Mouse (Mus musculus) embryonic facial prominence, embryonic 13.5 days (tissue): ENCODE measurements around the gene Kat6b. TPM values are rescaled to one million over a fixed set of nuclear protein-coding genes. Genes with fewer than 3 reads are reported as not detected.
A peak's percentile ranks its signal among the peaks of the same experiment; 100 is the strongest.

ENCODE experiments used
- ATAC-seq: fragments of 200-750 bp; cut with Nextera tagmentation; 2 replicates; pipeline ENCODE4 v1.8.0; 2017; ENCODE audit warnings: low read depth; ENCODE audit not compliant: insufficient number of reproducible peaks, insufficient read depth, low FRiP score, low TSS enrichment
- H3K27ac ChIP-seq: fragments of 300-500 bp; sonication (generic); 2 replicates; pipeline ENCODE4 v1.5.1; 2015; ENCODE audit warnings: moderate library complexity, mild to moderate bottlenecking, inconsistent platforms
- H3K27me3 ChIP-seq: fragments of 300-500 bp; sonication (generic); 2 replicates; pipeline ENCODE4 v1.6.1; 2015; ENCODE audit warnings: mild to moderate bottlenecking, inconsistent platforms
- H3K36me3 ChIP-seq: fragments of 300-500 bp; sonication (generic); 2 replicates; pipeline ENCODE4 v1.6.1; 2015; ENCODE audit warnings: mild to moderate bottlenecking, inconsistent platforms
- H3K4me1 ChIP-seq: fragments of 300-500 bp; sonication (generic); 2 replicates; pipeline ENCODE4 v1.6.1; 2015; ENCODE audit warnings: inconsistent platforms
- H3K4me2 ChIP-seq: fragments of 300-500 bp; sonication (generic); 2 replicates; pipeline ENCODE4 v1.6.1; 2015; ENCODE audit warnings: moderate library complexity, mild to moderate bottlenecking, inconsistent platforms
- H3K4me3 ChIP-seq: fragments of 300-500 bp; sonication (generic); 2 replicates; pipeline ENCODE4 v1.5.1; 2015; ENCODE audit warnings: mild to moderate bottlenecking, inconsistent platforms
- H3K9ac ChIP-seq: fragments of 300-500 bp; sonication (generic); 2 replicates; pipeline ENCODE4 v1.6.1; 2015; ENCODE audit warnings: mild to moderate bottlenecking, inconsistent platforms
- H3K9me3 ChIP-seq: fragments of 300-500 bp; sonication (generic); 2 replicates; pipeline ENCODE4 v1.6.1; 2016; ENCODE audit warnings: inconsistent platforms
- WGBS: fragments of 180-500 bp; shearing (Covaris S2); methylation state at CpG from one replicate; pipeline ENCODE4 v1.1.7; 2015; ENCODE audit warnings: mixed read lengths; 5-methylcytosine and 5-hydroxymethylcytosine counted together
- polyA plus RNA-seq: library from polyadenylated mRNA; unstranded; fragments of >200 nt; fragmentation: Nextera tagmentation; extraction: Ambion mirVana; gene quantifications from 2 replicates; pipeline ENCODE4 v1.2.1, GENCODE M21; 2015

Gene Kat6b
- polyA plus RNA-seq, 1 experiment from 2014 or later = 28.2 TPM

- Histone ChIP-seq H3K27ac (peak overlapping the region; percentile 33; the same call in 1 of the 2 replicates), H3K4me3 (no peak overlapping the region), H3K27me3 (no peaks in the 10 kb centered on the region), H3K4me2 (no peak overlapping the region), H3K4me1 (peaks cover 25% of the 10 kb centered on the region), H3K36me3 (no peaks in the 10 kb centered on the region), H3K9ac (no peak overlapping the region), H3K9me3 (0 out of 2 replicates have a peak, but pooled peaks cover 4% of the 10 kb centered on the region)
- 75% methylated on average over 5 of the region's 5 CpGs for whole genome bisulfite sequencing
- ATAC-seq = no peak
Measured at GRCm38 (mm10) chr14:21703255-21703654, 222.0 kb downstream of the Kat6b start.

DNA sequence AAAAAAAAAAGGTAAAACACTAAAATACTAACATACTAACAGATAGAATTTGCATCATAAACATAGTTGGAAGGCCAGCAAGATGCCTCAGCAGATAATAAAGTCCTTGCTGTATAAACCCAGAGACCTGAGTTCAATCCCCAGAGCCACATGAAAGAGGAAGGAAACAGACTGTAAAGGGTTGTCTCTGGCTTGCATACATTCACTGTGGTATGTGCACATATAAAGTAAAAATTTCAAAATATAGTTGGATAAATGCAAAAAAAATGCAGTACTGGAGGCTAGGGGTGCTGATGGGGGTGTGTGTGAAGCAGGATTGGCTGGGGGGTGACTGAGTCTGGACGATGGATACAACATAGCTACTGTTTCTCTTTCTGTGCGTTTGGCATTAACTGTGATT is 224.2 kb downstream of the Kat6b start:
- Histone ChIP-seq H3K4me2 (no peak overlapping the region), H3K4me3 (no peak overlapping the region), H3K9me3 (0 out of 2 replicates have a peak, but pooled peaks cover 4% of the 10 kb centered on the region), H3K27ac (peak overlapping the region; percentile 92; the same call in 1 of the 2 replicates), H3K4me1 (peaks cover 38% of the 10 kb centered on the region), H3K36me3 (no peaks in the 10 kb centered on the region), H3K9ac (no peak overlapping the region), H3K27me3 (no peaks in the 10 kb centered on the region)
- WGBS = 84% methylated on average over 2 of the region's 2 CpGs
- ATAC-seq = no peak

GRCm38 (mm10) chr14:21706759-21707571 is 225.7 kb downstream of the Kat6b start:
- H3K4me2 ChIP-seq = no peak overlapping the region
- peak; percentile 85 for ATAC-seq
- H3K36me3 ChIP-seq = no peaks in the 10 kb centered on the region
- peaks cover 46% of the 10 kb centered on the region for H3K4me1 ChIP-seq
- 35% methylated on average over 12 of the region's 12 CpGs for WGBS
- H3K27me3 ChIP-seq = no peaks in the 10 kb centered on the region
- peak overlapping the region; percentile 92 for H3K27ac ChIP-seq
- H3K9ac ChIP-seq = no peak overlapping the region
- 0 out of 2 replicates have a peak, but pooled peaks cover 4% of the 10 kb centered on the region for H3K9me3 ChIP-seq
- no peak overlapping the region for H3K4me3 ChIP-seq

DNA sequence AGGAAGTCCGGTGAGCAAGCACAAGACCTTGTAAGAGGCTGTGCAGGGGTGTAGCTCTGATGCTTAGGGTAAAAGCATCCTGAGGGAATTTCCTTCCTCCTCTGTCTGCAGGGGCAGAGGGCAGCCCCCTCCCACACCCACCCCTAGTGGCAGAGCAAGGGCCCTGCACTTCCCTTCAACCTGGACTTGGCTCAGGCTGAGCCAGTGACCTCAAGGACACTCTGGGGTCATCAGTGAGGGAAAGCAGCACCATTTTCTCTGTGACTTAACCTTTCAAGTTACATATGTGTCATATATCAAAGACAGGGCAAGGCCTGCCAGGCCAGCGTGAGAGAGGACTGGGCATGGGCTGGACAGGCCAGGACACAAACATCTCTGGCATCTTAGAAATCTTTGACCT is 228.3 kb downstream of the Kat6b start:
- no peak overlapping the region for H3K9ac ChIP-seq
- no peak for ATAC-seq
- H3K27me3 ChIP-seq = no peaks in the 10 kb centered on the region
- H3K27ac ChIP-seq = peak overlapping the region; percentile 92
- WGBS = 57% methylated on average over 2 of the region's 2 CpGs
- no peaks in the 10 kb centered on the region for H3K36me3 ChIP-seq
- H3K4me1 ChIP-seq = peaks cover 57% of the 10 kb centered on the region
- H3K9me3 ChIP-seq = no peaks in the 10 kb centered on the region
- no peak overlapping the region for H3K4me2 ChIP-seq
- no peak overlapping the region for H3K4me3 ChIP-seq

- H3K27me3 ChIP-seq = no peaks in the 10 kb centered on the region
- no peak for ATAC-seq
- H3K36me3 ChIP-seq = no peaks in the 10 kb centered on the region
- H3K9me3 ChIP-seq = no peaks in the 10 kb centered on the region
- peak overlapping the region; percentile 88 for H3K27ac ChIP-seq
- WGBS = 37% methylated on average over 2 of the region's 2 CpGs
- no peak overlapping the region for H3K4me2 ChIP-seq
- no peak overlapping the region for H3K4me3 ChIP-seq
- peaks cover 55% of the 10 kb centered on the region for H3K4me1 ChIP-seq
- H3K9ac ChIP-seq = no peak overlapping the region
Measured at GRCm38 (mm10) chr14:21711231-21711630, 230.0 kb downstream of the Kat6b start.

- Histone ChIP-seq H3K4me2 (no peak within 1 kb of the TSS), H3K9ac (no peak within 1 kb of the TSS), H3K27me3 (no peaks in the 10 kb centered on the region), H3K9me3 (no peaks in the 10 kb centered on the region), H3K36me3 (no peaks in the 10 kb centered on the region), H3K27ac (no peak within 1 kb of the TSS), H3K4me3 (no peak within 1 kb of the TSS), H3K4me1 (peaks cover 40% of the 10 kb centered on the region)
- no peak for ATAC-seq
- WGBS = 61% methylated on average over 5 of the region's 5 CpGs
Measured at GRCm38 (mm10) chr14:21714486-21714885, 233.3 kb downstream of the Kat6b start, which contains the start of gene Dupd1. Gene Dupd1 (minus strand): TSS chr14:21714576.

DNA sequence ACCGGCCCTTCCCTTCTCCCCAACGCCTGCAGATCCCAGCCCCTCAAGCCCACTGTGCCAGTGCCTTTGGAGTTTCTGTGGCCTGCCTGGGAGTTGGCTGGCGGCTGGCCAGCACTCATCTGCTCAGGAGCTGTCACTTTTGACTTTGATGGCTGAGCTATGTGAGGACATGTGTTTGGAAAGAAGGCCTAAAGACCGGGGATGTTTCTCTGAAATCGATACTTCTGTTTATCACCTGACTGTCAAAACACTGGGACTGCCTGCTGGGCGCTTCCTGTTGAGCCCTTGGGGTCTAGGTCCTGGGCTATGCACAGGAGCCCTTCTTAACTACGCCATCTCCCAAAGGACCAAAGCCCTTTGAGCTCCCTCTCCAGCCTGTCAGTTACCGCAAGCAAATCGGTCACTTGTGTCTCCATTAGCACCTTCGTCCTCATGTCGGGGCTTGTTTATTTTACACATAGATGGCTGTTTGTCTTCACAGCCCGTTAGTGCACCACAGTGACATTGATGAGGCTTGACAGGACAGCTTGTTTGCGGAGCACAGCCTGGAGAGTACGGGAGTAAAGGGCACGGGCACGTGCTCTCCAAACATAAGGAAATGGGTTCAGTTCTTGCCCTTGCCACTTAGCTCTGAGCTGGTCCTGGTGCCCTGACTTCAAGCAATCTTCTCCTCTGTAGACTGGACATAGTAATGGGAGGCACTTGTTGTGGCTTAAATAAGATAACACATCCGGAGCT is 238.6 kb downstream of the Kat6b start:
- no peak overlapping the region for H3K4me3 ChIP-seq
- WGBS = 27% methylated on average over 17 of the region's 17 CpGs
- H3K27me3 ChIP-seq = no peaks in the 10 kb centered on the region
- no peak overlapping the region for H3K4me2 ChIP-seq
- ATAC-seq = no peak
- peaks cover 38% of the 10 kb centered on the region for H3K4me1 ChIP-seq
- 0 out of 2 replicates have a peak, but pooled peaks cover 4% of the 10 kb centered on the region for H3K9me3 ChIP-seq
- H3K36me3 ChIP-seq = no peaks in the 10 kb centered on the region
- H3K27ac ChIP-seq = 0 out of 2 replicates have a peak overlapping the region, but pooled peaks have one; percentile 23
- H3K9ac ChIP-seq = no peak overlapping the region

- Histone ChIP-seq H3K9me3 (0 out of 2 replicates have a peak, but pooled peaks cover 4% of the 10 kb centered on the region), H3K4me3 (no peak overlapping the region), H3K4me2 (no peak overlapping the region), H3K4me1 (peaks cover 38% of the 10 kb centered on the region), H3K9ac (no peak overlapping the region), H3K27me3 (no peaks in the 10 kb centered on the region), H3K36me3 (no peaks in the 10 kb centered on the region), H3K27ac (no peak overlapping the region)
- ATAC-seq = no peak
- WGBS = 59% methylated on average over 4 of the region's 4 CpGs
Measured at GRCm38 (mm10) chr14:21720430-21721205, 239.4 kb downstream of the Kat6b start.

Other genes starting within 250 kb of the Kat6b start
- 0.31 TPM in 1 of 2 replicates, not detected in the other for gene Dupd1, start 233.1 kb downstream of the Kat6b start, polyA plus RNA-seq